Comparison of ENCODE assay signal across 10 mouse cellular contexts in the genomic region with DNA sequence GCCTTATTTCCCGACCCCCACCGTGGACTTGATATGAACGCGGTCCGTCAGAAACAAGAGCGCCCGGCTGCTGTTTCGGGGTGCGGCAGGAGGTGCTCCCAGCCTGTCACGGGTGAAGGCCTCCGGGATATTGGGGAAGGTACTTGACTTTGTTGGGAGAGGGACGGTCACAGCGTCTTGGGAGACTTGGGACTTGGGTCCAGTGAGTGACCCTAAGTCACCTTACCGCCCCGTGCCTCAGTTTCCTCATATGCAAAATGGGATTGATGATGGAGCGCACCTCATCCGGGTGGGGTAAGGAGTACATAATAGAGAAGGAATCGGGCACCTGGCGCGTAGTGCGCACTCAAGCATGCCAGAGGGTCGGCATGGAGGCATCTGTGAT. TPM values are rescaled to one million over a fixed set of nuclear protein-coding genes. Genes with fewer than 3 reads are reported as not detected.
DNase-seq lines count a peak whose midpoint lies in the region; ATAC-seq and TF ChIP-seq lines count a peak whose summit lies in the region.
"Had no signal": no experiment of that assay in that cellular context is flagged by ENCODE, and none has a peak within 500 bp of the region (broad histone marks: within the 10 kb centered on the region; RNA-seq: fewer than 3 reads in every experiment).

No protein-coding gene starts in this region.

- intact Hi-C loops in gastrocnemius, adult 2 months (cut with DNase I), result loop anchor here (5.0 to 10.0 kb wide), 2 partner anchors 95 to 103 kb away; partner anchors contain the start of genes Gramd1a and Usf2
- intact Hi-C loops in gastrocnemius, postnatal 36 days (cut with DNase I), result no loop called here
- intact Hi-C loops in left cerebral cortex, postnatal 14 days (cut with DNase I), result no loop called here

- peak overlapping the region; percentile 66 for H3K27ac ChIP-seq in gastrocnemius, adult 2 months
- H3K27ac ChIP-seq in CH12.LX (ENCODE audit: insufficient read depth, low read depth), result no peak overlapping the region
- H3K27ac ChIP-seq in forebrain, embryonic 16.5 days (ENCODE audit: low read length), result no peak overlapping the region
- H3K27ac ChIP-seq in liver, embryonic 12.5 days, result no peak overlapping the region

- WGBS in forebrain, embryonic 16.5 days, result 1% methylated on average over 22 of the region's 22 CpGs
- 4% methylated on average over 22 of the region's 22 CpGs for WGBS in liver, embryonic 12.5 days (ENCODE audit: insufficient replicate concordance)

- TF ChIP-seq CTCF in gastrocnemius, adult 2 months (IDR thresholded peaks at IDR 0.05), result no peak
- TF ChIP-seq CTCF in CH12.LX (conservative IDR thresholded peaks at IDR 0.05 in 1 of 2, IDR thresholded peaks at IDR 0.05 in 1 of 2; ENCODE audit: low read depth in 2 of 2, low read length in 2 of 2), result no peak

- in situ Hi-C loops in CH12.LX (cut with MboI; ENCODE audit: low pct_ligation_motif_present, low pct_unique_long_range_greater_than_20kb, low sequenced_read_pairs), result no loop called here

- peaks cover 75% of the 10 kb centered on the region for H3K27me3 ChIP-seq in CH12.LX (replicated peaks)
- peaks cover 30% of the 10 kb centered on the region for H3K27me3 ChIP-seq in forebrain, embryonic 16.5 days (replicated peaks; ENCODE audit: control insufficient read depth, insufficient read depth, low read length)
- peaks cover 73% of the 10 kb centered on the region for H3K27me3 ChIP-seq in liver, embryonic 12.5 days (replicated peaks)

- no peak for DNase-seq in gastrocnemius, adult 2 months
- DNase-seq in gastrocnemius, postnatal 36 days, result no peak
- DNase-seq in CH12.LX (ENCODE audit: extremely low read depth), result no peak
- DNase-seq in thymus, postnatal 36 days, result no peak
- no peak for DNase-seq in lung, postnatal 10 days
- no peak for DNase-seq in left cerebral cortex, postnatal 14 days (ENCODE audit: low spot score in 2 of 2)

- no peak overlapping the region for H3K9ac ChIP-seq in CH12.LX (ENCODE audit: insufficient read depth, low read depth)
- peak overlapping the region; percentile 22; the same call in 1 of the 2 replicates for H3K9ac ChIP-seq in forebrain, embryonic 16.5 days (replicated peaks; ENCODE audit: low read depth, low read length)
- no peak overlapping the region for H3K9ac ChIP-seq in liver, embryonic 12.5 days

- H3K4me2 ChIP-seq in CH12.LX (ENCODE audit: insufficient read depth, low read depth, poor library complexity, severe bottlenecking), result peak overlapping the region; percentile 31
- H3K4me2 ChIP-seq in forebrain, embryonic 16.5 days (ENCODE audit: low read length), result peak overlapping the region; percentile 38
- H3K4me2 ChIP-seq in liver, embryonic 12.5 days, result peak overlapping the region; percentile 38; the same call in 1 of the 2 replicates

- no peak for TF ChIP-seq RAD21 in CH12.LX (IDR thresholded peaks at IDR 0.05; ENCODE audit: low read depth, low read length)

- no peaks in the 10 kb centered on the region for H3K79me2 ChIP-seq in CH12.LX (replicated peaks; ENCODE audit: control insufficient read depth, extremely low read depth, insufficient read depth, poor library complexity, severe bottlenecking)

- TF ChIP-seq POLR2A in CH12.LX (IDR thresholded peaks at IDR 0.05; ENCODE audit: low read depth, low read length), result no peak

- 0 out of 2 replicates have a peak, but pooled peaks have one; percentile 4 for ATAC-seq in forebrain, embryonic 16.5 days
- ATAC-seq in liver, embryonic 12.5 days, result no peak

- dilution Hi-C loops in CH12.LX (cut with MboI; ENCODE audit: extremely low pct_ligation_motif_present, extremely low pct_unique_long_range_greater_than_20kb, low sequenced_read_pairs), result no loop called here

- peaks cover 13 to 25% of the 10 kb centered on the region in 2 experiments for H3K4me1 ChIP-seq in CH12.LX (ENCODE audit: control insufficient read depth in 1 of 2, insufficient read depth in 2 of 2)
- H3K4me1 ChIP-seq in forebrain, embryonic 16.5 days (replicated peaks; ENCODE audit: control insufficient read depth, insufficient read depth, low read length), result peaks cover 37% of the 10 kb centered on the region
- H3K4me1 ChIP-seq in liver, embryonic 12.5 days, result peaks cover 51% of the 10 kb centered on the region

- H3K9me3 ChIP-seq in CH12.LX (replicated peaks; ENCODE audit: low read length), result no peaks in the 10 kb centered on the region
- no peaks in the 10 kb centered on the region for H3K9me3 ChIP-seq in forebrain, embryonic 16.5 days (ENCODE audit: control insufficient read depth, low read length)
- no peaks in the 10 kb centered on the region for H3K9me3 ChIP-seq in liver, embryonic 12.5 days (replicated peaks)

- peak overlapping the region; percentile 75 for H3K4me3 ChIP-seq in gastrocnemius, adult 2 months
- no peak overlapping the region for H3K4me3 ChIP-seq in CH12.LX (replicated peaks in 1 of 3; ENCODE audit: low read depth in 2 of 3, low read length in 2 of 3, poor library complexity in 1 of 3)
- H3K4me3 ChIP-seq in forebrain, embryonic 16.5 days (replicated peaks; ENCODE audit: low read length), result peak overlapping the region; percentile 27
- H3K4me3 ChIP-seq in liver, embryonic 12.5 days, result no peak overlapping the region; the same call in 1 of the 2 replicates

- TF ChIP-seq EP300 in CH12.LX (IDR thresholded peaks at IDR 0.05; ENCODE audit: low read length), result no peak

- H3K36me3 ChIP-seq in CH12.LX (replicated peaks in 1 of 2; ENCODE audit: control insufficient read depth in 1 of 2, insufficient read depth in 1 of 2, low read length in 1 of 2), result no peaks in the 10 kb centered on the region
- no peaks in the 10 kb centered on the region for H3K36me3 ChIP-seq in forebrain, embryonic 16.5 days (ENCODE audit: control insufficient read depth, insufficient read depth)
- no peaks in the 10 kb centered on the region for H3K36me3 ChIP-seq in liver, embryonic 12.5 days

TF ChIP-seq in CH12.LX, 34 proteins besides CTCF, POLR2A, EP300 and RAD21 (continues in another document):
- TF ChIP-seq CHD2 (IDR thresholded peaks at IDR 0.05; ENCODE audit: low read length) (no peak), MYC (IDR thresholded peaks at IDR 0.05; ENCODE audit: low read depth, low read length) (no peak), SMC3 (IDR thresholded peaks at IDR 0.05; ENCODE audit: low read depth, low read length) (no peak), USF1 (IDR thresholded peaks at IDR 0.05; ENCODE audit: low read depth, low read length) (no peak), TCF12 (IDR thresholded peaks at IDR 0.05; ENCODE audit: low read depth, low read length) (no peak), RCOR1 (conservative IDR thresholded peaks at IDR 0.05; ENCODE audit: low read depth, low read length) (no peak), MXI1 (IDR thresholded peaks at IDR 0.05; ENCODE audit: low read depth, low read length) (no peak), USF2 (conservative IDR thresholded peaks at IDR 0.05; ENCODE audit: low read depth, low read length) (no peak), CHD1 (IDR thresholded peaks at IDR 0.05; ENCODE audit: low read depth, low read length) (no peak), MAX (IDR thresholded peaks at IDR 0.05; ENCODE audit: low read length) (no peak), IRF4 (IDR thresholded peaks at IDR 0.05; ENCODE audit: low read depth, low read length) (no peak)

RNA-seq across cellular contexts. Expression of gene Fxyd7, which starts 1.0 kb away (rescaled TPM):
- 1 to 10 TPM; 1.4 to 1.6 TPM for total RNA-seq in gastrocnemius, adult 2 months (2021)
- total RNA-seq in gastrocnemius, postnatal 36 days (2021), result 1 to 10 TPM; 1.7 to 1.8 TPM
- total RNA-seq in CH12.LX (2012; rRNA removed), result not detected in 2 replicates
- not detected in 2 replicates for total RNA-seq in CH12.LX (2014; rRNA removed)
- polyA plus RNA-seq in CH12.LX (2012; ENCODE audit: insufficient read length, low read depth), result not detected in 2 replicates
- polyA plus RNA-seq in forebrain, embryonic 16.5 days (2015; fragmentation: Nextera tagmentation; extraction: Ambion mirVana), result 51.0 and 95.0 TPM in 2 replicates
- polyA plus RNA-seq in liver, embryonic 12.5 days (2016; fragmentation: Nextera tagmentation; extraction: Ambion mirVana), result 0.45 and 0.55 TPM in 2 replicates
- total RNA-seq in left cerebral cortex, postnatal 14 days (2021), result 100 to 1,000 TPM; 326 to 365 TPM
- polyA plus RNA-seq: C2C12 had no signal

RNA-seq across cellular contexts. Expression of gene Fxyd1, which starts 4.8 kb away (rescaled TPM):
- 1,000 to 10,000 TPM in 1 of 2 experiments, 100 to 1,000 TPM in 1; 944 to 1,010 TPM for total RNA-seq in gastrocnemius, adult 2 months (2021)
- 1,000 to 10,000 TPM in 1 of 2 experiments, 100 to 1,000 TPM in 1; 991 to 1,156 TPM for total RNA-seq in gastrocnemius, postnatal 36 days (2021)
- not detected in 2 replicates for total RNA-seq in CH12.LX (2012; rRNA removed)
- total RNA-seq in CH12.LX (2014; rRNA removed), result not detected in 2 replicates
- not detected in 2 replicates for polyA plus RNA-seq in CH12.LX (2012; ENCODE audit: insufficient read length, low read depth)
- polyA plus RNA-seq in forebrain, embryonic 16.5 days (2015; fragmentation: Nextera tagmentation; extraction: Ambion mirVana), result 10.7 and 14.5 TPM in 2 replicates
- 28.2 and 28.3 TPM in 2 replicates for polyA plus RNA-seq in liver, embryonic 12.5 days (2016; fragmentation: Nextera tagmentation; extraction: Ambion mirVana)
- 10 to 100 TPM; 46.1 to 47.7 TPM for total RNA-seq in left cerebral cortex, postnatal 14 days (2021)

RNA-seq across cellular contexts. Expression of gene Lgi4, which starts 6.9 kb away (rescaled TPM):
- 1 to 10 TPM; 2.4 to 3.3 TPM for total RNA-seq in gastrocnemius, adult 2 months (2021)
- total RNA-seq in gastrocnemius, postnatal 36 days (2021), result 1 to 10 TPM; 2.5 to 4.4 TPM
- total RNA-seq in CH12.LX (2012; rRNA removed) (not detected in 2 replicates), CH12.LX (2014; rRNA removed) (not detected in 2 replicates)
- polyA plus RNA-seq in CH12.LX (2012; ENCODE audit: insufficient read length, low read depth), result not detected in 2 replicates
- polyA plus RNA-seq in forebrain, embryonic 16.5 days (2015; fragmentation: Nextera tagmentation; extraction: Ambion mirVana), result 0.20 and 0.24 TPM in 2 replicates
- 0.06 and 0.19 TPM in 2 replicates for polyA plus RNA-seq in liver, embryonic 12.5 days (2016; fragmentation: Nextera tagmentation; extraction: Ambion mirVana)
- 10 to 100 TPM; 16.2 to 17.5 TPM for total RNA-seq in left cerebral cortex, postnatal 14 days (2021)

RNA-seq across cellular contexts. Expression of gene Fxyd5, which starts 10.0 kb away (rescaled TPM):
- 10 to 100 TPM in 1 of 2 experiments, 1 to 10 TPM in 1; 8.3 to 13.8 TPM for total RNA-seq in gastrocnemius, adult 2 months (2021)
- total RNA-seq in gastrocnemius, postnatal 36 days (2021), result 10 to 100 TPM in 1 of 2 experiments, 1 to 10 TPM in 1; 9.6 to 11.3 TPM
- total RNA-seq in CH12.LX (2012; rRNA removed) (71.6 and 73.2 TPM in 2 replicates), CH12.LX (2014; rRNA removed) (38.3 and 43.8 TPM in 2 replicates)
- 96.8 and 124 TPM in 2 replicates for polyA plus RNA-seq in CH12.LX (2012; ENCODE audit: insufficient read length, low read depth)
- polyA plus RNA-seq in forebrain, embryonic 16.5 days (2015; fragmentation: Nextera tagmentation; extraction: Ambion mirVana), result 21.7 and 23.4 TPM in 2 replicates
- polyA plus RNA-seq in liver, embryonic 12.5 days (2016; fragmentation: Nextera tagmentation; extraction: Ambion mirVana), result 19.0 and 22.3 TPM in 2 replicates
- total RNA-seq in left cerebral cortex, postnatal 14 days (2021), result 10 to 100 TPM; 36.3 to 37.2 TPM

RNA-seq across cellular contexts. Expression of gene Fxyd3, which starts 24.3 kb away (rescaled TPM):
- total RNA-seq in gastrocnemius, adult 2 months (2021), result 1 to 10 TPM; 1.2 to 1.4 TPM
- under 1 TPM; 0.77 to 0.96 TPM for total RNA-seq in gastrocnemius, postnatal 36 days (2021)
- total RNA-seq in CH12.LX (2012; rRNA removed), result not detected in 2 replicates
- total RNA-seq in CH12.LX (2014; rRNA removed), result not detected in 2 replicates
- polyA plus RNA-seq in CH12.LX (2012; ENCODE audit: insufficient read length, low read depth), result 0.08 TPM in 1 of 2 replicates, not detected in the other
- 0.15 and 0.66 TPM in 2 replicates for polyA plus RNA-seq in forebrain, embryonic 16.5 days (2015; fragmentation: Nextera tagmentation; extraction: Ambion mirVana)
- polyA plus RNA-seq in liver, embryonic 12.5 days (2016; fragmentation: Nextera tagmentation; extraction: Ambion mirVana), result 0.67 and 0.86 TPM in 2 replicates
- not detected for total RNA-seq in left cerebral cortex, postnatal 14 days (2021)
- total RNA-seq: left cerebral cortex, postnatal 25 days had no signal

Comparison
In these comparisons a context has a peak if more than half of its experiments do, and no peak if none do; other contexts are left out.
1. H3K4me3 ChIP-seq: peak in gastrocnemius, adult 2 months (single experiment) and forebrain, embryonic 16.5 days (single experiment); none in CH12.LX (0 of 3) and liver, embryonic 12.5 days (single experiment).
2. RNA of gene Fxyd7, which starts 1.0 kb away (total RNA-seq): 326 to 365 TPM in left cerebral cortex, postnatal 14 days; 1.7 to 1.8 TPM in gastrocnemius, postnatal 36 days, 1.4 to 1.6 TPM in gastrocnemius, adult 2 months and not detected in CH12.LX; every median in the first group is over 100 times any median in the second.
3. RNA of gene Fxyd1, which starts 4.8 kb away (total RNA-seq): 991 to 1,156 TPM in gastrocnemius, postnatal 36 days, 944 to 1,010 TPM in gastrocnemius, adult 2 months and 46.1 to 47.7 TPM in left cerebral cortex, postnatal 14 days; not detected in CH12.LX; every median in the first group is over 10 times any median in the second.
4. Peak in every context shown above with its lines, with median percentiles within 50 percentile points of each other: H3K4me2 ChIP-seq.